Mouse (Mus musculus) lung, postnatal 36 days (tissue): ENCODE measurements at regions not wholly inside any gene's neighbourhood (a gene's known extent, or its start where the extent isn't known, plus 50 kb on each side); places are given as distances from the start of the nearest gene placed in this dataset.

ENCODE experiments used
- DNase-seq: peaks from one replicate; pipeline ENCODE4 v3.0.0; 2022; ENCODE audit warnings: mixed read lengths

GRCm38 (mm10) chr4:54611990-54612980 lies 332.6 kb upstream of the Zfp462 start:
- no peak for DNase-seq

GRCm38 (mm10) chr4:54613076-54613475 lies 331.8 kb upstream of the Zfp462 start:
- no peak for DNase-seq

- DNase-seq, result no peak
These were observed 331.2 kb upstream of the Zfp462 start for GRCm38 (mm10) chr4:54613611-54614010.

- DNase-seq, result peak; percentile 4
These were observed 329.0 kb upstream of the Zfp462 start for GRCm38 (mm10) chr4:54615886-54616285.

GRCm38 (mm10) chr4:54624024-54624873 lies 320.6 kb upstream of the Zfp462 start:
- DNase-seq, result no peak

- DNase-seq, result no peak
These were observed 307.7 kb upstream of the Zfp462 start for GRCm38 (mm10) chr4:54636986-54637641.

- DNase-seq, result no peak
These were observed 298.8 kb upstream of the Zfp462 start for GRCm38 (mm10) chr4:54646033-54646432.

- no peak for DNase-seq
These were observed 298.4 kb upstream of the Zfp462 start for GRCm38 (mm10) chr4:54646459-54646858.

- DNase-seq, result no peak
These were observed 296.6 kb upstream of the Zfp462 start for GRCm38 (mm10) chr4:54648254-54648653.

- no peak for DNase-seq
These were observed 293.2 kb upstream of the Zfp462 start for GRCm38 (mm10) chr4:54651646-54652110.

GRCm38 (mm10) chr4:54652111-54653021 lies 292.5 kb upstream of the Zfp462 start:
- no peak for DNase-seq

GRCm38 (mm10) chr4:54653097-54653776 lies 291.6 kb upstream of the Zfp462 start:
- DNase-seq, result no peak
